Mouse (Mus musculus) embryonic facial prominence, embryonic 10.5 days (tissue): ENCODE data around the gene Lgals3bp. TPM values are rescaled to one million over a fixed set of nuclear protein-coding genes. Genes with fewer than 3 reads are reported as not detected.
A peak's percentile ranks its signal among the peaks of the same experiment; 100 is the strongest.
"Not testable (repeated sequence)": the region's sequence is repeated elsewhere in the genome, so short reads cannot be mapped to it uniquely, and the experiment has no call there.

Source experiments
- DNase-seq: peaks from one replicate; pipeline ENCODE4 v3.0.0-alpha.2; 2017; ENCODE audit warnings: low spot score
- H3K27ac ChIP-seq: fragments of 300-500 bp; sonication (generic); replicated peaks from 2 replicates; pipeline ENCODE4 v1.5.1; 2016; ENCODE audit warnings: mild to moderate bottlenecking
- H3K27me3 ChIP-seq: fragments of 300-500 bp; sonication (generic); replicated peaks from 2 replicates; pipeline ENCODE4 v1.6.1; 2016; ENCODE audit warnings: low read depth, mild to moderate bottlenecking; ENCODE audit not compliant: poor library complexity, severe bottlenecking
- H3K36me3 ChIP-seq: fragments of 300-500 bp; sonication (generic); replicated peaks from 2 replicates; pipeline ENCODE4 v1.6.1; 2016; ENCODE audit warnings: mild to moderate bottlenecking, moderate library complexity
- H3K4me1 ChIP-seq: fragments of 300-500 bp; sonication (generic); 2 replicates; pipeline ENCODE4 v1.6.1; 2016
- H3K4me3 ChIP-seq: fragments of 300-500 bp; sonication (generic); 2 replicates; pipeline ENCODE4 v1.5.1; 2016; ENCODE audit warnings: mild to moderate bottlenecking, moderate library complexity
- H3K9me3 ChIP-seq: fragments of 300-500 bp; sonication (generic); 2 replicates; pipeline ENCODE4 v1.6.1; 2016; ENCODE audit warnings: mild to moderate bottlenecking
- WGBS: fragments of 180-500 bp; shearing (Covaris S2); methylation state at CpG from one replicate; pipeline ENCODE4 v1.1.7; 2016; 5-methylcytosine and 5-hydroxymethylcytosine counted together
- polyA plus RNA-seq: library from polyadenylated mRNA; unstranded; fragments of >200 nt; fragmentation: Nextera tagmentation; extraction: Ambion mirVana; gene quantifications from 2 replicates; pipeline ENCODE4 v1.2.1, GENCODE M21; 2016

Gene Lgals3bp
- polyA plus RNA-seq, 1 experiment from 2014 or later, result 0.86 TPM

GRCm38 (mm10) chr11:118379251-118380009 is 22.5 kb downstream of the Lgals3bp start:
- H3K9me3 ChIP-seq, result no peaks in the 10 kb centered on the region
- H3K4me1 ChIP-seq, result peaks cover 25% of the 10 kb centered on the region
- H3K27me3 ChIP-seq, result no peaks in the 10 kb centered on the region; the same call in 1 of the 2 replicates
- WGBS, result 40% methylated on average over 11 of the region's 11 CpGs
- DNase-seq, result peak; percentile 89
- no peaks in the 10 kb centered on the region for H3K36me3 ChIP-seq
- no peak overlapping the region for H3K4me3 ChIP-seq
- H3K27ac ChIP-seq, result peak overlapping the region; percentile 71

GRCm38 (mm10) chr11:118378656-118379055 is 23.2 kb downstream of the Lgals3bp start:
- Histone ChIP-seq H3K27me3 (no peaks in the 10 kb centered on the region; the same call in 1 of the 2 replicates), H3K9me3 (no peaks in the 10 kb centered on the region), H3K4me3 (no peak overlapping the region), H3K36me3 (no peaks in the 10 kb centered on the region), H3K27ac (no peak overlapping the region), H3K4me1 (peaks cover 31% of the 10 kb centered on the region)
- DNase-seq, result no peak
- WGBS, result 87% methylated on average over 6 of the region's 6 CpGs

- not testable (repeated sequence) for H3K27me3 ChIP-seq, H3K9me3 ChIP-seq, H3K4me3 ChIP-seq, H3K27ac ChIP-seq, DNase-seq, H3K36me3 ChIP-seq
- H3K4me1 ChIP-seq, result peaks cover 44% of the 10 kb centered on the region
Observed at GRCm38 (mm10) chr11:118376323-118376722, 25.6 kb downstream of the Lgals3bp start.

GRCm38 (mm10) chr11:118375881-118376280 is 26.0 kb downstream of the Lgals3bp start:
- Histone ChIP-seq H3K36me3 (no peaks in the 10 kb centered on the region), H3K9me3 (no peaks in the 10 kb centered on the region), H3K27me3 (no peaks in the 10 kb centered on the region; the same call in 1 of the 2 replicates), H3K27ac (no peak overlapping the region), H3K4me3 (no peak overlapping the region), H3K4me1 (peaks cover 44% of the 10 kb centered on the region)
- no peak for DNase-seq
- 88% methylated on average over 5 of the region's 5 CpGs for WGBS

GRCm38 (mm10) chr11:118375461-118375860 is 26.4 kb downstream of the Lgals3bp start:
- WGBS, result 80% methylated on average over 8 of the region's 8 CpGs
- Histone ChIP-seq H3K27me3 (no peaks in the 10 kb centered on the region; the same call in 1 of the 2 replicates), H3K9me3 (no peaks in the 10 kb centered on the region), H3K36me3 (no peaks in the 10 kb centered on the region), H3K27ac (no peak overlapping the region), H3K4me1 (peaks cover 44% of the 10 kb centered on the region), H3K4me3 (no peak overlapping the region)
- DNase-seq, result no peak

- H3K36me3 ChIP-seq, result no peaks in the 10 kb centered on the region
- no peak overlapping the region for H3K4me3 ChIP-seq
- no peaks in the 10 kb centered on the region; the same call in 1 of the 2 replicates for H3K27me3 ChIP-seq
- no peak for DNase-seq
- no peak overlapping the region for H3K27ac ChIP-seq
- H3K9me3 ChIP-seq, result no peaks in the 10 kb centered on the region
- peaks cover 42% of the 10 kb centered on the region for H3K4me1 ChIP-seq
Observed at GRCm38 (mm10) chr11:118375006-118375405, 26.9 kb downstream of the Lgals3bp start.

- no peaks in the 10 kb centered on the region for H3K36me3 ChIP-seq
- WGBS, result 68% methylated on average over 5 of the region's 5 CpGs
- H3K4me1 ChIP-seq, result peaks cover 38% of the 10 kb centered on the region
- H3K9me3 ChIP-seq, result no peaks in the 10 kb centered on the region
- no peak overlapping the region for H3K4me3 ChIP-seq
- no peak for DNase-seq
- H3K27ac ChIP-seq, result peak overlapping the region; percentile 59
- H3K27me3 ChIP-seq, result no peaks in the 10 kb centered on the region; the same call in 1 of the 2 replicates
Observed at GRCm38 (mm10) chr11:118374506-118374905, 27.4 kb downstream of the Lgals3bp start.

GRCm38 (mm10) chr11:118372641-118373040 is 29.3 kb downstream of the Lgals3bp start:
- DNase-seq, result peak; percentile 40

GRCm38 (mm10) chr11:118371876-118372275 is 30.0 kb downstream of the Lgals3bp start:
- Histone ChIP-seq H3K4me3 (no peak overlapping the region), H3K27me3 (no peaks in the 10 kb centered on the region; the same call in 1 of the 2 replicates), H3K9me3 (no peaks in the 10 kb centered on the region), H3K36me3 (no peaks in the 10 kb centered on the region), H3K4me1 (peaks cover 40% of the 10 kb centered on the region), H3K27ac (0 out of 2 replicates have a peak overlapping the region, but pooled peaks have one; percentile 79)
- DNase-seq, result no peak
- 89% methylated on average over 7 of the region's 7 CpGs for WGBS

More at GRCm38 (mm10) chr11:118372641-118373040, 29.3 kb downstream of the Lgals3bp start:
- Histone ChIP-seq H3K27me3 (no peaks in the 10 kb centered on the region; the same call in 1 of the 2 replicates), H3K4me1 (peaks cover 35% of the 10 kb centered on the region), H3K36me3 (no peaks in the 10 kb centered on the region), H3K4me3 (no peak overlapping the region), H3K9me3 (no peaks in the 10 kb centered on the region), H3K27ac (peak overlapping the region; percentile 79)
- WGBS, result 51% methylated on average over 7 of the region's 7 CpGs

- Histone ChIP-seq H3K27me3 (no peaks in the 10 kb centered on the region; the same call in 1 of the 2 replicates), H3K9me3 (no peaks in the 10 kb centered on the region), H3K27ac (0 out of 2 replicates have a peak overlapping the region, but pooled peaks have one; percentile 48), H3K4me1 (peaks cover 50% of the 10 kb centered on the region), H3K4me3 (no peak overlapping the region), H3K36me3 (no peaks in the 10 kb centered on the region)
- no peak for DNase-seq
- WGBS, result 78% methylated on average over 8 of the region's 8 CpGs
Observed at GRCm38 (mm10) chr11:118369657-118370056, 32.2 kb downstream of the Lgals3bp start.

- no peak overlapping the region for H3K4me3 ChIP-seq
- H3K27ac ChIP-seq, result peak overlapping the region; percentile 48
- WGBS, result 79% methylated on average over 5 of the region's 5 CpGs
- H3K9me3 ChIP-seq, result no peaks in the 10 kb centered on the region
- no peaks in the 10 kb centered on the region for H3K36me3 ChIP-seq
- H3K4me1 ChIP-seq, result peaks cover 50% of the 10 kb centered on the region
- DNase-seq, result no peak
- H3K27me3 ChIP-seq, result no peaks in the 10 kb centered on the region
Observed at GRCm38 (mm10) chr11:118369251-118369650, 32.6 kb downstream of the Lgals3bp start.

- H3K27me3 ChIP-seq, result no peaks in the 10 kb centered on the region
- no peaks in the 10 kb centered on the region for H3K9me3 ChIP-seq
- H3K36me3 ChIP-seq, result no peaks in the 10 kb centered on the region
- WGBS, result 60% methylated on average over 3 of the region's 3 CpGs
- H3K4me1 ChIP-seq, result peaks cover 55% of the 10 kb centered on the region
- DNase-seq, result peak; percentile 51
- no peak overlapping the region for H3K27ac ChIP-seq
- no peak overlapping the region for H3K4me3 ChIP-seq
Observed at GRCm38 (mm10) chr11:118368330-118368729, 33.6 kb downstream of the Lgals3bp start.

- Histone ChIP-seq H3K4me1 (peaks cover 60% of the 10 kb centered on the region), H3K36me3 (no peaks in the 10 kb centered on the region)
Observed at GRCm38 (mm10) chr11:118366559-118366958, 35.3 kb downstream of the Lgals3bp start.

More at GRCm38 (mm10) chr11:118366559-118366958, 35.3 kb downstream of the Lgals3bp start:
- WGBS, result 76% methylated on average over 8 of the region's 8 CpGs
- no peaks in the 10 kb centered on the region for H3K9me3 ChIP-seq
- H3K27me3 ChIP-seq, result no peaks in the 10 kb centered on the region; the same call in 1 of the 2 replicates
- H3K27ac ChIP-seq, result peak overlapping the region; percentile 89
- no peak overlapping the region for H3K4me3 ChIP-seq
- no peak for DNase-seq
